Mouse (Mus musculus) limb, embryonic 14.5 days (tissue): ENCODE measurements around the gene Ckap2l. TPM values are rescaled to one million over a fixed set of nuclear protein-coding genes. Genes with fewer than 3 reads are reported as not detected.
A peak's percentile ranks its signal among the peaks of the same experiment; 100 is the strongest.

ENCODE experiments used
- ATAC-seq: fragments of 200-750 bp; cut with Nextera tagmentation; 2 replicates; pipeline ENCODE4 v1.8.0; 2017; ENCODE audit warnings: low read depth, moderate number of reproducible peaks, moderate TSS enrichment; ENCODE audit not compliant: low FRiP score
- DNase-seq: peaks from one replicate; pipeline ENCODE4 v3.0.0-alpha.2; 2015; ENCODE audit warnings: low spot score
- H3K27ac ChIP-seq: fragments of 300-500 bp; sonication (generic); replicated peaks from 2 replicates; pipeline ENCODE4 v1.5.1; 2014; ENCODE audit warnings: low read depth, mild to moderate bottlenecking, low read length, moderate library complexity, mixed read lengths
- H3K27me3 ChIP-seq: fragments of 300-500 bp; sonication (generic); 2 replicates; pipeline ENCODE4 v1.6.1; 2014; ENCODE audit warnings: low read length, mixed read lengths; ENCODE audit not compliant: control insufficient read depth, insufficient read depth
- H3K36me3 ChIP-seq: fragments of 300-500 bp; sonication (generic); 2 replicates; pipeline ENCODE4 v1.6.1; 2014; ENCODE audit warnings: mild to moderate bottlenecking, low read length, moderate library complexity, mixed read lengths; ENCODE audit not compliant: control insufficient read depth, insufficient read depth
- H3K4me1 ChIP-seq: fragments of 300-500 bp; sonication (generic); 2 replicates; pipeline ENCODE4 v1.6.1; 2014; ENCODE audit warnings: antibody characterized with exemption, low read length, mixed read lengths; ENCODE audit not compliant: control insufficient read depth, insufficient read depth
- H3K4me2 ChIP-seq: fragments of 300-500 bp; sonication (generic); replicated peaks from 2 replicates; pipeline ENCODE4 v1.6.1; 2014; ENCODE audit warnings: low read depth, mild to moderate bottlenecking, low read length, moderate library complexity; ENCODE audit not compliant: severe bottlenecking
- H3K4me3 ChIP-seq: fragments of 300-500 bp; sonication (generic); replicated peaks from 2 replicates; pipeline ENCODE4 v1.5.1; 2014; ENCODE audit warnings: low read length
- H3K9ac ChIP-seq: fragments of 300-500 bp; sonication (generic); 2 replicates; pipeline ENCODE4 v1.6.1; 2014; ENCODE audit warnings: mild to moderate bottlenecking, low read depth, low read length, moderate library complexity; ENCODE audit not compliant: severe bottlenecking
- H3K9me3 ChIP-seq: fragments of 300-500 bp; sonication (generic); 2 replicates; pipeline ENCODE4 v1.6.1; 2016; ENCODE audit warnings: low read length; ENCODE audit not compliant: control insufficient read depth
- POLR2A ChIP-seq: fragments of 200-500 bp; IDR thresholded peaks from 2 replicates; pipeline ENCODE4 v1.8.0; 2012; ENCODE audit warnings: inconsistent platforms, mild to moderate bottlenecking, moderate library complexity, borderline replicate concordance; ENCODE audit not compliant: insufficient read depth, insufficient read length; ENCODE audit errors: extremely low read depth
- WGBS: fragments of 180-500 bp; shearing (Covaris S2); extraction: QIAGEN DNeasy Blood & Tissue Kit; methylation state at CpG from one replicate; pipeline ENCODE4 v1.1.7; 2014; 5-methylcytosine and 5-hydroxymethylcytosine counted together
- polyA plus RNA-seq, 2 experiments: library from polyadenylated mRNA; depleted of rRNA in 1 of 2; stranded (reverse) in 1 of 2; unstranded in 1 of 2; fragments of >200 nt; fragmentation: Nextera tagmentation in 1 of 2; extraction: Ambion mirVana in 1 of 2; gene quantifications; 2 replicates each; pipeline versions ENCODE4 v1.2.1 to v1.2.3; 2012 to 2014

Ckap2l gene
- polyA plus RNA-seq, 2 experiments = 18.1 to 49.8 TPM

GRCm38 (mm10) chr2:129247707-129248121, 49.3 kb downstream of the Ckap2l start:
- Histone ChIP-seq H3K36me3 (no peaks in the 10 kb centered on the region), H3K27ac (no peak overlapping the region), H3K4me2 (no peak overlapping the region), H3K4me3 (no peak overlapping the region), H3K9me3 (no peaks in the 10 kb centered on the region), H3K9ac (no peak overlapping the region), H3K4me1 (no peaks in the 10 kb centered on the region), H3K27me3 (no peaks in the 10 kb centered on the region)
- WGBS = 87% methylated on average over 7 of the region's 7 CpGs
- DNase-seq = no peak
- no peak for ATAC-seq
- no peak for TF ChIP-seq POLR2A

DNA sequence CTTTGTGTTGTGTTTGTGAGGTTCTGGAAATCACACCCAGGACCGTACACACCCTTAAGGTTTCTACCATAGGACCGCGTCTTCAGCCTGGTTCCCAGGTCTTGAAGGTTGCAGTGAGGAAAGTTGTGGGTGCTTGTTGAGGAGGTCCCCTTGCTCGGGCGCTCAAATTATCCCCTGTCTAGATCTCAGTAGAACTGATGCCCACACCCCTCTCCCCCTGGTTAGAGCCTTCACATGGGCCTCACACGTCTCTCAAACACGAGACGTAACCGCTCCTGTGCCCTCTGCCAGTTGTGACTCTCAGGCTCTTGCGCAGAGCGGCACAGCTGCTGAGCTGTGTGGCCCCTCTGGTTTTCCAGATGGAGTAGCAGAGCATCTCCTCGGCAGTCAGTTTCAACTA, 50.1 kb downstream of the Ckap2l start:
- no peak overlapping the region for H3K9ac ChIP-seq
- H3K4me3 ChIP-seq = no peak overlapping the region
- no peak overlapping the region for H3K27ac ChIP-seq
- no peaks in the 10 kb centered on the region for H3K36me3 ChIP-seq
- no peak for DNase-seq
- no peak for TF ChIP-seq POLR2A
- no peaks in the 10 kb centered on the region for H3K27me3 ChIP-seq
- ATAC-seq = no peak
- H3K4me2 ChIP-seq = no peak overlapping the region
- no peaks in the 10 kb centered on the region for H3K4me1 ChIP-seq
- WGBS = 93% methylated on average over 12 of the region's 12 CpGs
- no peaks in the 10 kb centered on the region for H3K9me3 ChIP-seq

GRCm38 (mm10) chr2:129246436-129246835, 50.6 kb downstream of the Ckap2l start:
- TF ChIP-seq POLR2A = no peak
- Histone ChIP-seq H3K4me3 (no peak overlapping the region), H3K27me3 (no peaks in the 10 kb centered on the region), H3K27ac (no peak overlapping the region), H3K4me1 (no peaks in the 10 kb centered on the region), H3K4me2 (no peak overlapping the region), H3K9me3 (no peaks in the 10 kb centered on the region), H3K36me3 (no peaks in the 10 kb centered on the region), H3K9ac (no peak overlapping the region)
- ATAC-seq = no peak
- WGBS = 73% methylated on average over 7 of the region's 7 CpGs
- DNase-seq = no peak

GRCm38 (mm10) chr2:129245618-129246017, 51.4 kb downstream of the Ckap2l start:
- Histone ChIP-seq H3K36me3 (no peaks in the 10 kb centered on the region), H3K27me3 (no peaks in the 10 kb centered on the region), H3K9ac (no peak overlapping the region), H3K4me1 (no peaks in the 10 kb centered on the region), H3K4me3 (no peak overlapping the region), H3K4me2 (no peak overlapping the region), H3K27ac (no peak overlapping the region), H3K9me3 (no peaks in the 10 kb centered on the region)
- no peak for TF ChIP-seq POLR2A
- WGBS = 34% methylated on average over 5 of the region's 5 CpGs
- ATAC-seq = no peak
- no peak for DNase-seq

DNA sequence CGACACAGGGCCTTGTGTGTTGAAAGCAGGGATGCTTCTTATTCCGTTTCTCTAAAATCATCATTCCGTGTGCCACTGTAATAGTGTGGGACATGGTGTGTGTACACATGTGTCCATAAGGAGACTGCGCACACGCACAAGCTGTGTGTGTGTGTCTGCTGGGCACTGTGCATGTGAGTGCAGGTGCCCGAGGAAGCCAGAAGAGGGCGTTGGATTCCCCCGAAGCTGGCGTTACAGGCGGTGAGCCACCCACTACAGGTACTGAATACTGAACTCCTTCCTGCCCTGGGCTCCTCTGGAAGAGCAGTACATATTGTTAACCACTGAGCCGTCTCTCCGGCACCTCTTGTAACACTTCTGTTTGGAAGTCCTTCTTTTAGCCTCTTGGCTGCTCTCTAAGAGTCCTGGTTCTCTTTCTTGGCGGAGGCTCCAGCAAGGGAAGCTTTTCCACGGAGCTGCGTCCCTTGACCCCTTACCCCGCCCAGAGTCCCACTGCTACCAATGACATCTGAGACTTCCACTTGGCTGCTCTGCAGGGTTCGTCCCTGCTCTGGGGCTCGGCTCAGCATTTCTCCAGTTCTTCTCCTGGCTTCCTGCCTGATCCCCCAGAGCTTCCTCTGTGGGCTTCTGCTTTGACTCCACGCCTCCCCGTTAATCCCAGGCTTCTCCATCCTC, 52.4 kb downstream of the Ckap2l start:
- Histone ChIP-seq H3K9ac (no peak overlapping the region), H3K4me3 (no peak overlapping the region), H3K36me3 (no peaks in the 10 kb centered on the region), H3K9me3 (no peaks in the 10 kb centered on the region), H3K4me1 (no peaks in the 10 kb centered on the region), H3K4me2 (no peak overlapping the region), H3K27me3 (no peaks in the 10 kb centered on the region), H3K27ac (no peak overlapping the region)
- TF ChIP-seq POLR2A = no peak
- peak; percentile 38 for DNase-seq
- 0 out of 2 replicates have a peak, but pooled peaks have one; percentile 12 for ATAC-seq
- WGBS = 80% methylated on average over 20 of the region's 20 CpGs

GRCm38 (mm10) chr2:129243786-129244185, 53.2 kb downstream of the Ckap2l start:
- no peak for TF ChIP-seq POLR2A
- no peaks in the 10 kb centered on the region for H3K4me1 ChIP-seq
- H3K9me3 ChIP-seq = no peaks in the 10 kb centered on the region
- H3K27me3 ChIP-seq = no peaks in the 10 kb centered on the region
- no peak for ATAC-seq
- H3K36me3 ChIP-seq = no peaks in the 10 kb centered on the region
- no peak overlapping the region for H3K4me3 ChIP-seq
- H3K27ac ChIP-seq = no peak overlapping the region
- DNase-seq = no peak
- no peak overlapping the region for H3K4me2 ChIP-seq
- H3K9ac ChIP-seq = no peak overlapping the region
- WGBS = 34% methylated on average over 9 of the region's 9 CpGs
